Mouse (Mus musculus) megakaryocyte, embryonic 14.5 days (primary cell): Measurements from ENCODE around the gene Mrpl4. TPM values are rescaled to one million over a fixed set of nuclear protein-coding genes. Genes with fewer than 3 reads are reported as not detected.
A peak's percentile ranks its signal among the peaks of the same experiment; 100 is the strongest.
"Not testable (repeated sequence)": the region's sequence is repeated elsewhere in the genome, so short reads cannot be mapped to it uniquely, and the experiment has no call there.

Experiments used
- H3K27me3 ChIP-seq: replicated peaks from 2 replicates; pipeline ENCODE3; 2012; ENCODE audit warnings: inconsistent platforms
- H3K36me3 ChIP-seq: replicated peaks from 2 replicates; pipeline ENCODE3; 2012; ENCODE audit warnings: low read length, inconsistent platforms, mixed read lengths
- H3K4me1 ChIP-seq: 2 replicates; pipeline ENCODE4 v1.6.1; 2012; ENCODE audit warnings: inconsistent platforms
- H3K4me3 ChIP-seq: replicated peaks from 2 replicates; pipeline ENCODE3; 2012; ENCODE audit warnings: moderate library complexity, mild to moderate bottlenecking, inconsistent platforms
- H3K9me3 ChIP-seq: 2 replicates; pipeline ENCODE4 v1.6.1; 2012; ENCODE audit warnings: inconsistent platforms
- FLI1 ChIP-seq: IDR thresholded peaks from 2 replicates; pipeline ENCODE4 v1.6.1; 2012; ENCODE audit warnings: low read length, inconsistent platforms, mixed read lengths
- GATA1 ChIP-seq: IDR thresholded peaks from 3 replicates; pipeline ENCODE4 v1.6.1; 2012; ENCODE audit warnings: mixed read lengths, low read length, inconsistent platforms, borderline replicate concordance
- polyA plus RNA-seq: library from polyadenylated mRNA; stranded (reverse); fragments of >175 nt; gene quantifications from 2 replicates; pipeline ENCODE4 v1.2.3, GENCODE M21; 2012; ENCODE audit warnings: low replicate concordance; ENCODE audit not compliant: insufficient read depth

Gene Mrpl4
- polyA plus RNA-seq, 1 experiment = 63.4 TPM

- TF ChIP-seq FLI1 (no peak), GATA1 (no peak)
- H3K27me3 ChIP-seq = peaks cover 85% of the 10 kb centered on the region
- H3K36me3 ChIP-seq = no peaks in the 10 kb centered on the region
- H3K4me1 ChIP-seq = peaks cover 80% of the 10 kb centered on the region
- peaks cover 23% of the 10 kb centered on the region for H3K9me3 ChIP-seq
- peak overlapping the region; percentile 85 for H3K4me3 ChIP-seq
These were observed 33.0 kb downstream of the Mrpl4 start for GRCm38 (mm10) chr9:21035586-21035985.

- H3K36me3 ChIP-seq = no peaks in the 10 kb centered on the region
- TF ChIP-seq FLI1 (no peak), GATA1 (no peak)
- H3K4me3 ChIP-seq = peak overlapping the region; percentile 85
- H3K27me3 ChIP-seq = peaks cover 85% of the 10 kb centered on the region
- peaks cover 23% of the 10 kb centered on the region for H3K9me3 ChIP-seq
- peaks cover 80% of the 10 kb centered on the region for H3K4me1 ChIP-seq
These were observed 33.6 kb downstream of the Mrpl4 start for GRCm38 (mm10) chr9:21036161-21036560.

GRCm38 (mm10) chr9:21036666-21037065, 34.1 kb downstream of the Mrpl4 start:
- Histone ChIP-seq H3K4me1 (peaks cover 80% of the 10 kb centered on the region), H3K9me3 (peaks cover 23% of the 10 kb centered on the region), H3K4me3 (peak overlapping the region; percentile 85), H3K36me3 (no peaks in the 10 kb centered on the region), H3K27me3 (peaks cover 85% of the 10 kb centered on the region)
- no peak for TF ChIP-seq FLI1
- no peak for TF ChIP-seq GATA1

- Histone ChIP-seq H3K27me3 (peaks cover 78% of the 10 kb centered on the region), H3K4me3 (peak overlapping the region; percentile 85), H3K4me1 (peaks cover 74% of the 10 kb centered on the region), H3K36me3 (no peaks in the 10 kb centered on the region), H3K9me3 (peaks cover 23% of the 10 kb centered on the region)
- TF ChIP-seq FLI1 = no peak
- TF ChIP-seq GATA1 = no peak
These were observed 34.9 kb downstream of the Mrpl4 start for GRCm38 (mm10) chr9:21037481-21037891.

GRCm38 (mm10) chr9:21039779-21040178, 37.2 kb downstream of the Mrpl4 start:
- Histone ChIP-seq H3K4me3 (no peak overlapping the region), H3K4me1 (peaks cover 59% of the 10 kb centered on the region), H3K27me3 (peaks cover 57% of the 10 kb centered on the region), H3K36me3 (no peaks in the 10 kb centered on the region), H3K9me3 (peaks cover 23% of the 10 kb centered on the region)
- TF ChIP-seq FLI1 = no peak
- TF ChIP-seq GATA1 = no peak

- TF ChIP-seq GATA1 = no peak
- no peak for TF ChIP-seq FLI1
- peaks cover 23% of the 10 kb centered on the region for H3K9me3 ChIP-seq
- H3K4me1 ChIP-seq = peaks cover 43% of the 10 kb centered on the region
- no peaks in the 10 kb centered on the region for H3K36me3 ChIP-seq
- H3K27me3 ChIP-seq = peaks cover 51% of the 10 kb centered on the region
- no peak overlapping the region for H3K4me3 ChIP-seq
These were observed 38.8 kb downstream of the Mrpl4 start for GRCm38 (mm10) chr9:21041308-21041707.

- H3K4me1 ChIP-seq = peaks cover 24% of the 10 kb centered on the region
- no peaks in the 10 kb centered on the region for H3K36me3 ChIP-seq
- TF ChIP-seq GATA1 (no peak), FLI1 (no peak)
- H3K4me3 ChIP-seq = no peak overlapping the region
- peaks cover 39% of the 10 kb centered on the region for H3K27me3 ChIP-seq
- peaks cover 11% of the 10 kb centered on the region for H3K9me3 ChIP-seq
These were observed 41.0 kb downstream of the Mrpl4 start for GRCm38 (mm10) chr9:21043563-21043962.

GRCm38 (mm10) chr9:21044785-21045184, 42.2 kb downstream of the Mrpl4 start:
- H3K4me1 ChIP-seq = peaks cover 24% of the 10 kb centered on the region
- not testable (repeated sequence) for H3K36me3 ChIP-seq, H3K9me3 ChIP-seq, H3K4me3 ChIP-seq
- peaks cover 33% of the 10 kb centered on the region for H3K27me3 ChIP-seq

GRCm38 (mm10) chr9:21045235-21045634, 42.7 kb downstream of the Mrpl4 start:
- Histone ChIP-seq H3K4me3 (no peak overlapping the region), H3K4me1 (peaks cover 22% of the 10 kb centered on the region), H3K27me3 (peaks cover 30% of the 10 kb centered on the region), H3K36me3 (no peaks in the 10 kb centered on the region), H3K9me3 (peaks cover 8% of the 10 kb centered on the region; the same call in 1 of the 2 replicates)
- TF ChIP-seq FLI1 (no peak), GATA1 (no peak)

GRCm38 (mm10) chr9:21051578-21051977, 49.0 kb downstream of the Mrpl4 start:
- peaks cover 44% of the 10 kb centered on the region for H3K27me3 ChIP-seq
- H3K4me3 ChIP-seq = no peak overlapping the region
- H3K36me3 ChIP-seq = no peaks in the 10 kb centered on the region
- TF ChIP-seq FLI1 (no peak), GATA1 (no peak)
- H3K4me1 ChIP-seq = peaks cover 3% of the 10 kb centered on the region; the same call in 1 of the 2 replicates
- H3K9me3 ChIP-seq = peaks cover 8% of the 10 kb centered on the region; the same call in 1 of the 2 replicates

Other genes starting within 250 kb of the Mrpl4 start
- gene Col5a3, start 187.7 kb upstream of the Mrpl4 start, polyA plus RNA-seq = 0.02 TPM in 1 of 2 replicates, not detected in the other
- not detected in 2 replicates for gene Rdh8, start 184.2 kb upstream of the Mrpl4 start, polyA plus RNA-seq
- gene A230050P20Rik, start 134.1 kb upstream of the Mrpl4 start, polyA plus RNA-seq = 39.0 and 51.7 TPM in 2 replicates
- gene Angptl6, start 123.0 kb upstream of the Mrpl4 start, polyA plus RNA-seq = 4.7 and 5.1 TPM in 2 replicates
- 84.5 and 137 TPM in 2 replicates for gene Ppan, start 114.6 kb upstream of the Mrpl4 start, polyA plus RNA-seq
- gene Eif3g, start 104.1 kb upstream of the Mrpl4 start, polyA plus RNA-seq = 300 and 342 TPM in 2 replicates
- 31.3 and 39.8 TPM in 2 replicates for gene Dnmt1, start 42.9 kb upstream of the Mrpl4 start, polyA plus RNA-seq
- gene S1pr2, start 26.0 kb upstream of the Mrpl4 start, polyA plus RNA-seq = 4.0 and 8.4 TPM in 2 replicates
- 8.8 and 10.8 TPM in 2 replicates for gene Icam1, start 13.2 kb downstream of the Mrpl4 start, polyA plus RNA-seq
- 5.3 and 7.9 TPM in 2 replicates for gene Icam4, start 26.6 kb downstream of the Mrpl4 start, polyA plus RNA-seq
- 3.0 and 9.9 TPM in 2 replicates for gene Icam5, start 29.3 kb downstream of the Mrpl4 start, polyA plus RNA-seq
- 3.6 TPM in 1 of 2 replicates, not detected in the other for gene Zglp1, start 64.4 kb downstream of the Mrpl4 start, polyA plus RNA-seq
- gene Gm49373, start 70.4 kb downstream of the Mrpl4 start, polyA plus RNA-seq = 0.45 TPM in 1 of 2 replicates, not detected in the other
- 3.3 and 26.9 TPM in 2 replicates for gene Fdx1l, start 70.9 kb downstream of the Mrpl4 start, polyA plus RNA-seq
- gene Gm38431, start 89.3 kb downstream of the Mrpl4 start, polyA plus RNA-seq = 128 and 518 TPM in 2 replicates
- 51.7 TPM in 1 of 2 replicates, not detected in the other for gene Raver1, start 89.3 kb downstream of the Mrpl4 start, polyA plus RNA-seq
- 15.5 and 17.9 TPM in 2 replicates for gene Tyk2, start 128.5 kb downstream of the Mrpl4 start, polyA plus RNA-seq
- 62.5 and 150 TPM in 2 replicates for gene Cdc37, start 147.2 kb downstream of the Mrpl4 start, polyA plus RNA-seq
- 8.2 and 26.2 TPM in 2 replicates for gene Pde4a, start 163.0 kb downstream of the Mrpl4 start, polyA plus RNA-seq
- 47.4 and 49.4 TPM in 2 replicates for gene Keap1, start 236.6 kb downstream of the Mrpl4 start, polyA plus RNA-seq
- not detected in 2 replicates for gene S1pr5, start 245.7 kb downstream of the Mrpl4 start, polyA plus RNA-seq